Mouse (Mus musculus) layer of hippocampus, postnatal 10 days (tissue): ENCODE results near the gene Hexa. TPM values are rescaled to one million over a fixed set of nuclear protein-coding genes. Genes with fewer than 3 reads are reported as not detected.
A peak's percentile ranks its signal among the peaks of the same experiment; 100 is the strongest.

Experiments used
- DNase-seq, 2 experiments: peaks; one replicate each; pipeline ENCODE4 v3.0.0; 2021; ENCODE audit warnings: low spot score in 2 of 2
- long read RNA-seq: library from polyadenylated mRNA; stranded (forward); transcript quantifications from one replicate; pipeline ENCODE4 v2.0.0, GENCODE M21; 2023
- total RNA-seq, 2 experiments: library from RNA; stranded (reverse); gene quantifications; 2 replicates each; pipeline ENCODE4 v1.2.3; 2021

The Hexa gene
- total RNA-seq, result 10 to 100 TPM; 30.4 to 34.8 TPM
- long read RNA-seq, transcript Hexa-201 (14 exons, 1,996 nt), result major isoform, 30 of 40 reads
- long read RNA-seq, partial matches to known transcripts, result 6 of 40 reads
- long read RNA-seq, other reads (novel, unspliced or antisense), result 4 of 40 reads

DNA sequence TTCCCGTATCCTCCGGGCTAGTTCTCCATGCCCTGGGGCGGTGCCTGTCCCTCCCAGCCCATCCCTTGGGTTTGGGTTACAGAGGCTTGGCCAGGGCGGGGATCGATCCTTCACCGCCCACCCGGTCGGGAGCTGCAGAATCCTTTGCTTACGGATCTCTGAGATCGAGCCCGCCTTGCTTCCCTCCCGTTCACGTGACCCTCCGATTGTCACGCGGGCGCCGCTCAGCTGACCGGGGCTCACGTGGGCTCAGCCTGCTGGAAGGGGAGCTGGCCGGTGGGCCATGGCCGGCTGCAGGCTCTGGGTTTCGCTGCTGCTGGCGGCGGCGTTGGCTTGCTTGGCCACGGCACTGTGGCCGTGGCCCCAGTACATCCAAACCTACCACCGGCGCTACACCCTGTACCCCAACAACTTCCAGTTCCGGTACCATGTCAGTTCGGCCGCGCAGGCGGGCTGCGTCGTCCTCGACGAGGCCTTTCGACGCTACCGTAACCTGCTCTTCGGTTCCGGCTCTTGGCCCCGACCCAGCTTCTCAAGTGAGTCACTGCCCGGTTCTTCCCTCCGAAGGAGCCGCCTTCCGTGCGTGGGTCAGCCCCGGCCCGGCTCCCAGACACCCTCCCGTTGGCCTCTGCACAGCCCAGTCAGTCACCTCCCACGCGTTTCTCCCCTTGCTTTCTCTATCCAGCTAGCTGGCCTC is at the start of gene Hexa, which contains the start of gene Tmem202:
Hexa (plus strand) TSS at position 100 of the 697 bp plus-strand sequence.
Tmem202 (minus strand) TSS at position 407 of the 697 bp plus-strand sequence.
- DNase-seq, result peak; percentile 78 to 82

DNA sequence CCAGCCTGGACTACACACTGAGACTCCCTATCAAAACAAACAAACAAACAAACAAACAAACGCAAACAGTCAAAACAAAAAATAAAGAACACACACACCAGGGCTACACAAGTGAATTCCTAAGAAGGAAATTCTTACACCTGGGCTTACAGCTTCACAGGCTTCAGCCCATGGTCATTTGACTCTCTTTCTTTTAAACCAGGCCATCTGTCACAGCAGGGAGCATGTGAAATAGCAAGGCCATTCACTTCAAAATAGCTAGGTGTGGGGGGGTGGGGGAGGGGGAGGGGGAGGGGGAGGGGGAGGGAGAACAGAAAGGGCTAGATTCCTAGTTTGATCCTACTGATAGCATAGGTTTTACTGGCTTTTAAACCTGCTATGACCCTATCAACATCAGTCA is 31.2 kb upstream of the Hexa start:
- DNase-seq, result no peak

GRCm38 (mm10) chr9:59512381-59512780 is 27.0 kb upstream of the Hexa start:
- no peak for DNase-seq

DNA sequence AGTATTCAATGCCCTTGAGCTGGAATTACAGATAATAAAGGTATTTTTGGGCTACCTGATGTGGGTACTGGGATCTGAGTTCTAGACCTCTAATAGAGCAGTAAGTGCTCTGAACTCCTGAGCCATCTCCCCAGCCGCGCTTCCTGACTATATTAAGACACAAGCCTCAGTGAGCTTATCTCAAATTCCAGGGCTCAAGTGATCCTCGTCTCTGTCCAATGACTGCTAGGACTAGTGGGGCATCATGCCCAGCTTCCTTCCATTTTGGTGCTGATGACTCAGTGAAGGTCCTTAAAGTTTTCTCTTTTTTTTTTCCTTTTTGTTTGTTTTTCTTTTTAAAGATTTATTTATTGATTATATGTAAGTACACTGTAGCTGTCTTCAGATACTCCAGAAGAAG is 24.3 kb upstream of the Hexa start:
- DNase-seq, result no peak

GRCm38 (mm10) chr9:59517127-59517526 is 22.2 kb upstream of the Hexa start:
- no peak for DNase-seq

GRCm38 (mm10) chr9:59518976-59519375 is 20.4 kb upstream of the Hexa start:
- DNase-seq, result peak in 1 of 2 experiments; percentile 21

- no peak for DNase-seq
These were observed 19.9 kb upstream of the Hexa start for GRCm38 (mm10) chr9:59519396-59519795.

GRCm38 (mm10) chr9:59522906-59523305 is 16.4 kb upstream of the Hexa start:
- no peak for DNase-seq

- no peak for DNase-seq
These were observed 12.6 kb upstream of the Hexa start for GRCm38 (mm10) chr9:59526727-59527126.

DNA sequence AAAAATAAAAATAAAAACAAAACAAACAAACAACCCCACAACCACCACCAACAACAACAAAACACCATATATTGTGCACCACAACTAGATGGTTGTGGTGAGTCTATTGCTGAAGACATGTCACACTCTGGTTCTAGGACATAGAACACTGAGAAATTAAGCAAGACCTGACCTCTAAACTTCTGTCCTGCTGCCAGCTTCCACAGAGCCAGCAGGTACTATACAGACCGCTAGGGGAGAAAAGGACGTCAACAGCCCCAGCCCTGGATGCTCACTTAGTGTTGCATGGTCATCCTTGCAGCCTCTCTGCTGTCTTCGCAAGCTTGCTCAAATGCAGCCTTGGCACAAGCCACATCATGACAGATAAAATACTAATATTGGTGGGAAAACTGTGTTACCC is 11.8 kb upstream of the Hexa start:
- no peak for DNase-seq

- DNase-seq, result no peak
These were observed 11.1 kb upstream of the Hexa start for GRCm38 (mm10) chr9:59528274-59528673.

- no peak for DNase-seq
These were observed 7.7 kb upstream of the Hexa start for GRCm38 (mm10) chr9:59531645-59532044.

DNA sequence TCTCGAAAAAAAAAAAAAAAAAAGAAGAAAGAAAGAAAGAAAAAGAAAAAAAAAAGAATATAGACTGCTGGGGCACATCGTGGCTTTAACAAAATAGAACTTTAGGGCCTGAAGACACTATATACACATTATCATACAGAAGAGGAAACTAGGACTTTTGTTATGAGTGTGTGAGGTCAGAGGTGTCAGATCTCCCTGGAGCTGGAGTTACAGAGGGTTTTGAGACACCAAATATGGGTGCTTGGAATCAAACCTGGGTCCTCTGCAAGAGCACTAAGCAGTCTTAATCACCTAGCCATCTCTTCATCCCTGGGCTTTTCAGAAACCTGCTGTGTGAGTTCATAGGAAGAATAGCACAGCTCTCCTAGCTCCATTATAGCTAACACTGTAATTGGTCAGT is 5.9 kb upstream of the Hexa start:
- DNase-seq, result no peak

DNA sequence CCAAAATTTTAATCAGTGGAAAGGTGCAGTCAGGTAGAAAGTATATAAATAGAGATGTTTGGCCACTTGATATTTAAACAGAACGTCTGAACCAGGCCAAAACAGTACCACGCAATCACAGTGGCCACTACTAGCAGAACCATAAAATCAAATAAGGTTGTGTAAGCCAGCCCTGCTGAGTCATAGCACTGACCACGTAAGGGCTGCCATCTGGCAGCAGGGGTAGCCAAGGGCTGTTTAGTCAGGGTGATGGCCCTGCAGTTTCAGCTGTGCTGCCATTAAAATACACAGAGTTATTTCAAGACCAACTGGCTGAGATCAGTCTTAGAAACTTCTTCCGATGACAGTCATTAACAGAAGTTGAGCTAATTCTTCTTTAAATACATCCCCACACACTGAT is 5.5 kb upstream of the Hexa start:
- no peak for DNase-seq

- no peak for DNase-seq
These were observed 1.7 kb upstream of the Hexa start for GRCm38 (mm10) chr9:59537651-59538050.

DNA sequence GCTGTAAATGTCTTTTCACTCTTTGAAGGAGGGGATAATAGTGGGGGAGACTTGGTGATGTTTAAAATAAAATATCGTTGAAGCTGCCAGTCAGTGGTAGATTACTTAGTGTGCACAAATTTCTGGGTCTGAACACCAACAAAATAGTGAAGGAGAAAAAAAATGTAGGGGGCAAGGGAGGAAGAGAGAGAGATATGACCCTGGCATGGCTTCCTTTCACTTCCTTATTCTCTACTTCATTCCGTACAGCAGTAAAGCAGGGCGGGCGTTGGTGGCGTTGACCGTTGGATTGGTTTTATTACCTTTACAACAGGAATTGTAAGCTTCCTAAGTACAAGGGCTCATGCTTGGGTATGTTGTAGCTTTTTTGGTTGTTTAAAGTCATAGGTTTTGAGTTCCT is 2.3 kb downstream of the Hexa start:
- no peak for DNase-seq

DNA sequence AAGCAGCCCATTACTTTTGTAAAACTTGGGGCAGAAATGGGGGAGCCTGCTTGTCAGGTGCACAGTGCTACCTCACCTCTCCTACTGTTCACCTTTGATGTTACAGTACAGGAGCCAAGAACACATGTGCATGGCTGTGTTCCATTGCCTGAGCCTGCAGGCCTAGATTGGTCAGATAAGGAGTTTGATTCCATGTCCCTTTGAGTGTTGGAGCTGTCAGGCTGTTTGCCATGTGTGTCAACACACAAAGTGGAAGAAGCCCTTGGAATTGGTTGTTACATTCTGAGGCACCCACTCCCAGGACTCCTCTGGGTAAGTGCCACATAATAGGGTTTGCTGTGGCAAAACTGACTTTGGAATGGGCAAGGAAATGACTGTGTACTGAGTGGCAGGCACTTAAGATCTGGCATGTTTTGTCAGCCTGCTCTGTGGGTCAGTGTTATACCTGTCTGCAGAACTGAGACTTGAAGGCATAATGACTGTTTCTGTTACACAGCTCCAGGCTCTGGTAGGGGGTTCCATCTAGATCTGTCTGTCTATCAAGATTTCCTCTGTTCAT is 3.5 kb downstream of the Hexa start:
- DNase-seq, result no peak

- DNase-seq, result no peak
These were observed 5.4 kb downstream of the Hexa start for GRCm38 (mm10) chr9:59544739-59545138.

- no peak for DNase-seq
These were observed 8.5 kb downstream of the Hexa start for GRCm38 (mm10) chr9:59547869-59548268.

DNA sequence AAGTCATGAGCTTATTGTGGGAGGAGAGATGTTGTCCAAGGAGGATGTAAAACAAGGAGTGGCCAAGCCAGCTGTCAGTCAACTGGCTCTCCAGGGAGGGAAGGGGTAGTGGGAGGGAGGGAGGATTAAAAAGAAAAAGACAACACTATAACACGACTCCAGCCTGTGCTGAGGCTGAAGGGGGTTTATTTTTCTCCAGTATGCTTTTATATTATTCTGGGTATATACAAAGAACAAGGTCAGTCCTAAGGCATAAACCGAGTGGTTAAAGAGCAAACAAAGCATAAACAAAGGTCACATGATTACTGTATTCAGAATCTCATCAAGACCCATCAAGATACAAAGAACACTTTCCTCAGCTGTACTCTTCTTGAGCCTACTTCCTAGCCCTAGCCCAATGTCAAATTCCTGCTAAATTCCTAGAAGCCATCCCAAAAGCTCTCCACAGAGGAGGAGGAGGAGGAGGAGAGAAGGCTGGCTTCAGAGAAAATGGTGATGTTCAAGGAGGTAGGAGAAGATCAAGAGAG is 9.7 kb downstream of the Hexa start:
- DNase-seq, result no peak

GRCm38 (mm10) chr9:59550077-59550476 is 10.7 kb downstream of the Hexa start:
- no peak for DNase-seq

DNA sequence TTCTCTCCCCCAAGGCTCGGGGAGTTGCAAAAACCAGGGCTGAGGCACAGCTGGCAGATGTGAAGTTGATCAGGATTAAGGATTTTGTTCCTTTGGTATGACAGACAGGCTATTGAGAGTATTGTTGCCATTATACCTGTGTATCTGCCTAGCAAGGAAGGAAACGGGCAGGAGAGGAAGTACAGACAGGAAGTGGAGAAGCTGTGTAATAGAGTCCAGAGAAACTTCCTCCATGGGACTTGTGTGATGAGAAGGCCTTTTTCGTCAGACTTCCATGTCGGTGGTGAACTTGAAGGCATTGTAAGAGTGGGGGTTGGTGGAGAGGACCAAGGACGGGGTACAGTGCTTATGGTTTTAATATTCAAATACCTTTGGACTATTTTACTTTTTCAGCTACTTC is 11.7 kb downstream of the Hexa start:
- no peak for DNase-seq

GRCm38 (mm10) chr9:59551620-59552031 is 12.3 kb downstream of the Hexa start:
- no peak for DNase-seq
